Mouse (Mus musculus) cerebellum, adult 18-20 months (tissue): ENCODE results near the gene Cic.

ENCODE experiments used
- DNase-seq, 2 experiments: peaks; one replicate each; pipeline ENCODE4 v3.0.0; 2021

Gene Cic

DNA sequence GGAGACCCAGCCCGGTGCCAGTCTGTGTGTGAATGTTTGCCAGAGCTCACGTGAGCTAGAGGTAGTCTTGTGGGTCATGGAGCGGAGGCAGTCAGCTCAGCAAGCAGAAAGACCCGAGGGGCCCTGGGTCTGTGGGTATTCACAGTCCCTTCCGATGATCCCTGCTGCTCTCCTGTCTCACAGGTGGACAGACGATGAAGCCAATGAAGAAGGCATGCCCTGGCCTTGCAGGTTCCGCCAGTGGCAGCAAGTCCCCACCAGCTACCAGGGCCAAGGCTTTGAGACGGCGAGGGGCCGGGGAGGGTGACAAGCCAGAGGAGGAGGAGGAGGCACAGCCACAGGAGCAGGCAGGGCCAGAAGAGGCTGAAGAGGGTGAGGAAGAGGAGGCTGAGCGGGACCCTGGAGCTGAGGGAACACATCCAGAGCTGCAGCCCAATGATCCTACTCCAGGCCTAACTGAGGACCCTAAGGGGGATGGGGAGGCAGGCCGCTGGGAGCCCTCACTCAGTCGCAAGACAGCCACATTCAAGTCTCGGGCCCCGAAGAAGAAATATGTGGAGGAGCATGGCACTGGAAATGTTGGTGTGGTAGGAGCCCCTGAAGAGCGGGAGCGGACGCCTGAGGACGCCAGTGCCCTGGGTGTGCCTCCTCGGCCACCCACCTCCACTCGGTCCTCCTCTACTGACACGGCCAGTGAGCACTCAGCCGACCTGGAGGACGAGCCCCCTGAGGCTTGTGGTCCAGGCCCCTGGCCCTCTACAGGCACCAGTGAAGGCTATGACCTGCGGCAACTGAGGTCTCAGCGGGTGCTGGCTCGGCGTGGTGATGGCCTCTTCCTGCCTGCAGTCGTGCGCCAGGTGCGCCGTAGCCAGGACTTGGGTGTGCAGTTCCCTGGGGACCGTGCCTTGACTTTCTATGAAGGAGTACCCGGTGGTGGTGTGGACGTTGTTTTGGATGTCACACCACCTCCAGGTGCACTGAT, 3.4 kb downstream of the Cic start:
- DNase-seq = peak in 1 of 2 experiments; percentile 24

DNA sequence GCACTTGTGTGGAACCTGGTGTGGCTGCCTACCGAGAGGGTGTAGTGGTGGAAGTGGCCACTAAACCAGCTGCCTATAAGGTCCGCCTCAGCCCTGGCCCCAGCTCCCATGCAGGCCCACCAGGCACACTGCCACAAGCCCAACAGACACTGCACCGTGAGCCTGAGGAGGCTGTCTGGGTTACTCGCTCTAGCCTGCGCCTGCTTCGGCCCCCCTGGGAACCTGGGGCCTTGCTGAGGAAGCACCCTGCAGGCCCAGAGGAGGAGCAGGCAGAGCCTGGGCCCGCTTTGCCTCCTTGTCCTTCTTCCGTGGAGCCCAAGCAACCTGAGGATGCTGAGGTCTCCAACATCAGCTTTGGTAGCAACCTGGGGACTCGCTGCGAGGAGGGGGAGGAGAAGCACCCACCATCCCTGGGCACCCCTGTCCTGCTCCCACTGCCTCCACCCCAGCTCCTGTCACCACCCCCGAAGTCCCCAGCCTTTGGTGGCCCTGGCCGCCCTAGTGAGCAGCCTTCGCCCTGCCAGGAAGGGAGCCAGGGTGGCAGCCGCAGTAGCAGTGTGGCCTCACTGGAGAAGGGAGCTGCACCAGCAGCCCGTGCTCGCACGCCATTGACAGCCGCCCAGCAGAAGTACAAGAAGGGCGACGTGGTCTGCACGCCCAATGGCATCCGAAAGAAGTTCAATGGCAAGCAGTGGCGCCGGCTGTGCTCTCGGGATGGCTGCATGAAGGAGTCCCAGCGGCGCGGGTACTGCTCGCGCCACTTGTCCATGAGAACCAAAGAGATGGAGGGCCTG, 4.3 kb downstream of the Cic start:
- DNase-seq = peak in 1 of 2 experiments; percentile 24

DNA sequence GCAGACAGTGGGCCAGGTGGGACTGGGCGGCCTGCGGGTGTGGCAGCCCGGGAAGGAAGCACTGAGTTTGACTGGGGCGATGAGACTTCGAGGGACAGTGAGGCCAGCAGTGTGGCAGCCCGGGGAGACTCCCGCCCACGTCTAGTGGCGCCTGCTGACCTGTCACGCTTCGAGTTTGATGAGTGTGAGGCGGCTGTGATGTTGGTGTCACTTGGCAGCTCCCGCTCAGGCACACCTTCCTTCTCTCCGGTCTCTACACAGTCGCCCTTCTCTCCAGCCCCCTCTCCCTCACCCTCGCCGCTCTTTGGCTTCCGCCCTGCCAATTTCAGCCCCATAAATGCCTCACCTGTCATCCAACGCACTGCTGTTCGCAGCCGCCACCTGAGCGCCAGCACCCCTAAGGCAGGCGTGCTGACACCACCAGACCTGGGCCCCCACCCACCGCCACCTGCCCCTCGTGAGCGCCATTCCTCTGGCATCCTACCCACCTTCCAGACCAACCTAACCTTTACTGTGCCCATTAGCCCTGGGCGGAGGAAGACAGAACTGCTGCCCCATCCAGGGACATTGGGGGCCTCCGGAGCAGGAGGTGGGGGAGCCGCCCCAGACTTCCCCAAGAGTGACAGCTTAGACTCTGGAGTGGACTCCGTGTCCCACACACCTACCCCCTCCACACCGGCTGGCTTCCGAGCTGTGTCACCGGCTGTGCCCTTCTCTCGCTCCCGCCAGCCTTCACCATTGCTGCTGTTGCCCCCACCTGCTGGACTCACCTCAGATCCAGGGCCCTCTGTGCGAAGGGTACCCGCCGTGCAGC, 5.1 kb downstream of the Cic start:
- DNase-seq = no peak

DNA sequence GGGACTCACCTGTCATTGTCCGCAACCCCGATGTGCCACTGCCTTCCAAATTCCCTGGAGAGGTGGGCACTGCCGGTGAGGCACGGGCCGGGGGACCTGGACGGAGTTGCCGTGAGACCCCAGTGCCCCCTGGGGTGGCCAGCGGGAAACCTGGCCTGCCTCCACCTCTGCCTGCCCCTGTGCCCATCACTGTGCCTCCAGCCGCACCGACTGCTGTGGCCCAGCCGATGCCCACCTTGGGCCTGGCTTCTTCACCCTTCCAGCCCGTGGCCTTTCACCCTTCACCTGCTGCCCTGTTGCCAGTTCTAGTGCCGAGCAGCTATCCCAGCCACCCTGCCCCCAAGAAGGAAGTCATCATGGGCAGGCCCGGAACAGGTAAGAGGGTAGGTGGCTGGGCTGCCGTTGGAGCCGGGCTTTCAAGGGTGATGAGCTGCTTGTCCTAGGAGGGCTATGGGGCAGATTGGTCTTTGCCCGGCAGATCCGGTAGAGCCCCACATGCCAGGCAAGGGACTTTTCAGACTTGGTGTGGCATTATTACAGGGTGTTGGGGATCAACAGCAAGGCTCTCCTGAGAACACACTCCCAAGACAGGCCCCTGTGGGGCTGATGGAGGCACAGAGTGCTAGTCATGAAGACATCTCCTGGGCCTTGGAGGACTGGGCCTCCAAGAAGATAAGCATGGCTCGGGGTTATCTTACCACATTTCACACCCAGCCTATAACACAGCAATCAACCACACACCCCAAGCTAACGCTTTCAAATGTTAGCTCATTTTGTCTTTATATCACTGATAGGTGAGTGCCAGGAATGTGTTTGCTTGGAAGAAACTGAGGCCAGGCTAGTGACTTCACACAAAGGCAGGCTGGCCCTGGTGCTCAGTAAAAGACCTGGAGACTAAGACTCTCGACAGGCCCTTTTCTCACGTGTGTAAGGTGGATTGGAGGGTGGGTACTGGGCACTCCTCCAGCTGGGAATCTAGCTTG, 6.0 kb downstream of the Cic start:
- DNase-seq = peak; percentile 25 to 40

DNA sequence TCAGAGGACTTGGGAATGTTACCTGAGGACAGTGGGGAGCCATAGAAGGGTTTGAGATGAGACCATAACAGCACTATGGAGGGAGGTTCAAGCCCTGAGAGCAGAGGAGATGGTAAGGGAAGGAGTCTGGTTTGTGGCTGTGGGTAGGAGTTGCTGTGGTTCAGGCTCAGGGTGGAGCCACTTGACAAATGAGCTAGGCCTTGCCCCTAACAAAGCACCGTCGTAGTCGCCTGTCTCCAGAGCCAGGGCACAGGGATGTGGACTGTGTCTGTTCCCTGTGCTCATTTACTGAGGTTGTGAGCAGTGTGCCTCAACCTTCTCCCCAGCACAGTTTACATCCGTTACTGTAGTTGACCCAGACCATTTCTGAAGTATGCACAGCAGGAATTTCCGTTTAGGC, 7.1 kb downstream of the Cic start:
- peak in 1 of 2 experiments; percentile 10 for DNase-seq

DNA sequence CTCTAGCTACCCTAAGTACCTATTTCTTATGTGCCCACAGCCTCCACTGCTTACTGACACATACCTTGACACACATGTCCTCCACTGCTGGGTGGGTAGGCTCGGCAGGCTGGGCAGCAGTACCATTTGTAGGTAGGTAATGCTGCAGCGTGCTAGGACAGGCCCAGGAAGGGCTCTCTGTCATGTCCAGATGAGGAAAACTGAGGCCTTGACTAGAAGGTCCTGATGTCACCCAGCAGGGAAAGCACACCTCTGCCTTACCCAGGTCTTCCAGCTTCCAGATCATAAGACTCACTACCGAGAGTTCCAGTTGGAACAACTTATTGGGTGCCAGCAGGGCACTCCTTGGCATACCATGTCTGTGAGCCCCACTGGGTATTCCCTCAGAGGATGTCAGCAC, 7.5 kb downstream of the Cic start:
- DNase-seq = peak in 1 of 2 experiments; percentile 20

DNA sequence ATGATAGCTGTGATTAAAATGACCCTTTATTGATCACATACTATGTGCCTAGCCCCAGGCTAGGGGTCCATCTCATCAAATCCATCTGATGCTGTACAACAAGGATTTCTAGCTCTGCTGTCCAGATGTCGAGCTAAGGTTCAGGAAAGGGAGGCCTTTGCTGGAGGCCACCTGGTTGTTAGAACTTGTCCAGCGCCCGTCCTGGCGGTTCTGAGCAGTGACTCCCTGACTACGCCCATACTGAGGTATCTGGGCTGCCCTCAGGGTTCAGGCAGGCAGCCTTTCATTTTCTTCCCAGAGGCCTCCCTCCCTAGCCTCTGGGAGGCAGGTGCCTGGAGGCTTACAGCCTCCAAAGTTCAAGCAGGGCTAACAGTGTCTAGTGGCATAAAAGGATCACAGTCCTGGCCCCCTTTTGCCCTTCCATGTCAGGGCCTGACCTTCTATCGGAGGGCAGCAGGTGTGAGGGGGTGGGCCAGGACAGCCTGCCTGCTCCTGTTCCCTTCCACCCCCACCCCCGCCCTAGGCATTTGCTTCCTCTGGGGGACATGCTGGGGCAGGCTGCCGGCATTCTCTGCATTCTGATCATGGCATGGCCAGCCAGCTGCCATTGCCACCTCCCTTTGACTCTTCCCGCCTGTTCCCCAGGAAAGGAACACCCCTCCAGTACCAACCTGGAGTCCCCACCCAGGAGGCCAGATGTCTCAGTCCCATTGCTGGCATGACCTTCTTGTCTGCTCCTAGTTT, 8.2 kb downstream of the Cic start:
- peak in 1 of 2 experiments; percentile 12 for DNase-seq

DNA sequence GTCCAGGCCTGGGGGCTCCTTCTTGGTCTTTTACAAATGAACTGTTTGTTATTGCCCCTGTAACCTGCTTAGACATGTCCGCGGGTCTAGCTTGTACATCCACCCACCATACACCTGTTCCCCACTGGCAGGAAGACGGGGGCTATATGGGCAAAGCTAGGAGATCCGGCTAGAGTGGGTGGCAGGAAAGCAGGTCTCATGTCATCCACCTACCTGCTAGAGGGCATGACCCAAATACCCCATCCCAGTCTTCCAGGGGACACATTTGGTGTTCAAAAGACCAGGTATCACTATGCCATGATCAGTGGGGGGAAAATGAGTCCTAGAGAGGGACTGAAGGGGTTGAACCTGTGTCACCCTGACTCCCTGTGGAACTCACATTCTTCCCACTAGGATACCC, 9.9 kb downstream of the Cic start:
- DNase-seq = peak in 1 of 2 experiments; percentile 11

DNA sequence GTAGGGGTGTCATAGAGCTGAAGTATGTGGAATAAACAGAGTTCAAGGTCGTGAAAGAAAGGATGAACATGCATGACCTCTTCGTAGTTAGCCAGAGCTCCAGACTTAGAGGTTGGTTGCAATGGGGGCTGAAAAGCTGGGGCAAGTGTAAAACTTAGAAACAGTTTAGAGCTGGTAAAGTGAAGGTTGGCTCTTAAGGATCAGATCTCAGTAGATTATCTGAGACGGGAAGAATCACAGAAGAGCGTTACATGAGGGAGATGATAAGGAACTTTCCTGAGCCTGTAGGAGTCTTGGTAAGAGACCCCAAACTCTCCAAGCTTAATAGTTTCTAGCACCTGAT, 10.5 kb downstream of the Cic start:
- no peak for DNase-seq

DNA sequence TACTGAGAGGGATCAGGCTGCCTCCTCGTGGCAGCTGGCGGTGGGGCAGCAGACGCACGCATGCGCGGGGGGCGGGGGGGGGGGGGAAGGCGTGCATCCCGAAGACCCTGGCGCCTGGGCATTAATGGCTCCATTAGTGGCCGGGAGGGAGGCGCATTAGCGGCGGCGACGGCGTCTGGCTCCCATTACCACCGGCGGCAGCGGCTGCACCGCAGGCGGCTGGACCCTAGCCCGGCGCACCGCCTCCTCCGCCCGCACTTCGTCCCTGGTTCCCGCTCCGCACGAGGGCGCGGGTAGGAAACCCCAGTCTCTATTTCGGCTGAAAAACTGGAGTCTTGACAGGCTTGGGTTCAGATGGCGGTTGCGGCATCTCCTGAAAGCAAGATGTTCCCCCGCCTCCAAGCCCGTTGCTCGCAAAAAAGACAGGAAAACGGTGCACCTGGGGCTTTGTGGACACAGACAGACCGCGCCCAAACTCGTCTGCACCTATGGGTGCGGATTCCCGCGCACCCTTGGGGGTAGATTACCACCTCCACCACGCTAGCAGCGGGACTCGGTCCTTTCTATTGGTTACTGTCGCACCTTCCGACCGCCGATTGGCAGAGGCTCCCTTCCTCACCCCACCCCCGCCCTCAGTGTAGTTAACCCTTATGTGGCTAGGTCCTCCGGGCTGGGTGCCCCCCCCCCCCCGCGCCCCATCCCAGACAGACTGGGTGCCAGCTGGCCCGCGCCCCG, 11.0 kb downstream of the Cic start:
- peak; percentile 84 for DNase-seq

DNA sequence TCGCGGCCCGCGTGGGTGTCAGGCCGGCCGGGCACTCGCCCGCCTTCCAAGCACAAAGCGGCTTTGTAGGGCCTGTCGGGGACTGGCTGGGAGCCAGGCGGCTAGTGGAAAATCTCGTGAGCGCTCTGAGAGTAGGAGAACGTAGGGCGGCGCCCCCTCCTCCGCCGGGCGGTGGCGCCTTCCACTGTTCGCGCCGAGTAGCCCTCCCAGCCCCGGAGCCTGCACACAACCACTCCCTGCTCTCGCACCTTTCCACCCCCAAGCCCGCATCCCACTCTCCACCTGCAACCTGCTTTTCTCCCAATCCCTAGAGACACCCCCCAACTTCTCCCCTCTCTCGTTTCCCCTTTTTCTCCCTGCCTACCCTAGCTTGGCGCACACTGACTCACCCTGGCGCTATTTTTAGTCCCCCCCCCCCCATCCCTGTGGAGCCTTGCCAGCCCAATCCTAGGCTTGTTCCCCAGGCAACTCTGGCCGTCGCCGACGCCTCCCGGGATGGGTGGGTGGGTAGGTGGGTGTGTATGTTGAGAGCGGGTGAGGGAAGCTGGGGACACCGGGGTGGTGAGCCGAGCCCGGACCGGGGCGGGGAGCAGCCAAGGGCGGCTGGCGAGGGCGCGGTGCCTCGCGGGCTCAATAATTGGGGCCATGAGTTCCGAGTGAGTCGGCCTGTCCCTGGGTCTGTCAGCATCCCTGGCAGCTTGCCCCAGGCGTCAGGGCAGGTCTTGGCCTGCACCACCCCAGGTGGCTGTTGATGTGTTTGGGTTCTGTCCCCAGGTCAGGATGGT, 11.8 kb downstream of the Cic start:
- DNase-seq = peak; percentile 87 to 93

DNA sequence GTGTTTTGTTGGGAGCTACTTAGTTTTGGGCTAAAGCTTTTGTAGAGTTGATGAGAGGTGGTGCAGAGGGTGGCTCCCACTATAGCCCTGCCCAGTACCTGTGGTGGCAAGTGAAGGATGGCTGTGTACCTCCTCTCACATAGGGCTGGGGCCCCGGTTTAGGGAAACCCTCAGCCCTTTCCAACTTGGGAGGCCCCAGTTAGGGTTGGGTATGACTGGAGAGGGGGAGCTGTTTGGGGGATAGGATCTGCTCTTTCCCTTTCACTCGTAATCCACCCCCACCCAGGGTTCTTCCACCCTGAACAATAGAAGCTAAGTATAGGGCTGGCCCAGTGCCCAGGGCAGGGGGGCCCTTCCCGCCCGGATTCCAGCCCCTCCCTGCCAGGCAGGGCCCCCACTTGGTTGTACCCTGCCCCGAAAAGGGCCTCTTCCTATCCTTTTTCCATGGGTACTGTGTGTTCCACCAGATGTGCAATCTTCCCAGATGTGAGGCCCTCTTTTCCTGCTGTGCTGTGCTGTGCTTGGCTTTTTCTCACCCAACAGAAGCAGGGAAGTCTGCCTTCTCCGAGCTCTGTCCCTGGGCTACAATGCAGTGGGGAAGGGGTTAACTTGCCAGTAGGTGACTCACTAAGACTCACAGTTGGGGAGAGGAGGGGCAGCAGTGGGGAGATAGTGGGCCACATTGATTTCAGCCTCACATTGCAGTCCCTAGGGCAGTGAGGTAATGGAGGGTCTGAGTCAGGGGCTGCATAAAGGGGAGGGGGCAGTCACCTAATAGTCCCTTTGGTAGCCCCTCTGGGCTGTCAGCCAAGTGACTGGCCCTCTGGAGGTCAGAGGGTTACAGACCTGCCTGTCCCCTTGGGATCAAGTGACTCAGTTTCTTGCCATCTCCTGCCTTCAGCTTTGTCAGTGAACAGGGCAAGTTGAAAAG, 12.6 kb downstream of the Cic start:
- DNase-seq = peak; percentile 52 to 61

DNA sequence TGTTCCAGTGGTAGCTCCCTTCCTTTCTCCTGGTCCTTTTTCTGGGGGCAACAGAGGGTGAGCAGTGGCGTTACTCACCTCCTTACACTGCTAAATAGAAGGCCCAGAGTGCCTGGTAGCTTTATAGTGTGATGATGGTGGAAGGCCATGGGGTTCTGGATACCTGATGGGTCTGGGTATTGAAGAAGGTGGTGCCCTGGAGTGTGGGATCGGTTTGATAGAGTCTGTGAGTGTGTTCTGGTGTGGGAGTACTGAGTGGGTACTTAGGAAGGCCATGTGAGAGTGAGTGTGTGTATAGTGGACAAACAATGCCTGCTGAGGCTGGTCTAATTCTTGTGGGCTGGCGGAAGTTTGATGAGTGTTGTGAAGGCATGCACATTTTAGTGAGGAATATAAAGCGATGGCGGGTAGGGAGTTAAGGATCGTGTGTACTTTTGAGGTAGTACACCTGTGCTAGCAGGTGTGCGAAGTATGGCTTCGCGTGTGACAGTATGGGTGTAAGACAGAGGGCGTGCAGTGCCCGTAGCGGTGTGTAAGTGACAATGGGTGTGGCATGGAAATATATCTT, 13.7 kb downstream of the Cic start:
- no peak for DNase-seq

DNA sequence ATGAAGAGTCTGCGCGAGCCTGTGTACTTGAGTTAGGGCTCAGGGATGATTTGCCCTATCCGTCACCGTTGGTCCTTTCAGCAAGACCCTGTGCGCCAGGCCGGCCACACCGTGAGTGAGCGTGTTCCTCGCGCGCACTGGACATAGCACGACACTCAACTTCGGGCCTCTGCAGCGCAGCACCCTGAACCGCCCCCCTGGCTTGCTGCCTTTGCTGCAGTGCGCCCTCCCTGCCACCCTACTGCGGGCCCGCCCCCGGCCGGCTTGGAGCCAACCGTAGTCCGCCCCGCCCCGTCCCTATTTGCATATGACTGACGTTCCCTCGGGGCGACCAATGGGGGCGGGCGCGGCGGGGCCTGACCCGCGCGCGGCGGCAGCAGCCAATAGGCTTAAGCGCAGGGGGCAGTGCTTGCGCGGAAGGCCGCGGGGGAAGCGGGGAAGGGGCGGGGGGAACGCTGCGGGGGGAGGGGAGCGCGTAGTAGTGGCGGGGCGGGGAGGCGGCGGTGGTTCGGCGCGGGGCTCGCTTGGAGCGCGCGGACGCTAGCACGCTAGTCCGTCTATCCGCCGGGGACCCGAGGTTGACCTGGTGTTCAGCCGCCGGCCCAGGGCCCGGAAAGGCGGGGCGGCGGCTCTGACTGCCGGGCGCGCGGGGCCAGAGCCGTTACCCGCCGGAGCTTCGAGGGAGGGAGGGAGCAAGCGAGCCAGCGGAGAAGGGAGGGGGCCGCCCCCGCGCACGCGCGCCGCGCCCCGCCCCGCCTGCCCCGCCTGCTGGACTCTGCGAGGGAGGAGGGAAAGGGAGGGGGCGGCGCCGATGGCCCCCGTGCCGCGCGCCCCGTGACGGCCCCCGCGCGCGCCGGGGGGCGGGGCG, 14.5 kb downstream of the Cic start:
- DNase-seq = peak; percentile 95 to 97

DNA sequence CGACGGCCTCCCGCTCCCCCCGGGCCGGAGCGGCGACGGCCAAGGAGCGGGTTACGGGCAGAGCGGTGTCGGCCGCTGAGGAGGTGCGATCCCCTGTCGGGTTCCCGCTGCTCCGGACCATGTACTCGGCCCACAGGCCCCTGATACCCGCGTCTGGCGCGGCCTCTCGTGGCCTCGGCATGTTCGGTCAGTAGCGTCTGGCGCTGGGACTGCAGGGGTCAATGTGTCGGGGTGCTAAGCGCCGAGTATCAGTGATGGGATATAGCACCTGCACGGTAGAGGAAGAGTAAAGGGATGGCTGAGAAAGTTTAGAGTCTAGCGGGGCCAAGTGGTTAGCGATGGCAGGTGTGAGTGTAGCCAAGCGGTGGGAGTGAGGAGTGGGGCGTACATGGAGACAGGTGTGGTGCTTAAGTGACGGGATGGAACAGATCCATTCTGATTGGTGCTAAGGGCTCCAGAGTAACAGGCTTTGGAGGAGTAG, 15.3 kb downstream of the Cic start:
- peak in 1 of 2 experiments; percentile 55 for DNase-seq

DNA sequence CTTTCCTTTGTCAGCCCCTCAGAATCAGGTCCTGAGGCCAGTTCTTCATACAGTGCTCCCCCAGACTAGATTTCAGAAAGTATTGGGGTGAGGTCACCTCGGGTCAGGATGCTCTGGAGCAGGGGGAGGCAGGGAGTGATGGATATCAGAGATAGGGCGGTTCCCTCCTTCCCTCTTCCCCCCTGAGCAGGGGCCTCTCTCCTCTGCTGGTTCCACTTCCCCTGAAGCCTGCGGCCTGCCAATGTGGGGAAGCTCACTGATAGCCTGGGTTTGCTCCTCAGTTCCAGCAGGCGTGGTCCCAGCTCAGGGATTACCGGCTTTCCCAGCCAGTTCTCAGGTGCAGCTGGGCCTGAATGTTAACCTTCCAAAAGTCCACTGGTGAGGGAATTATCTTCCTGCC, 16.1 kb downstream of the Cic start:
- no peak for DNase-seq

DNA sequence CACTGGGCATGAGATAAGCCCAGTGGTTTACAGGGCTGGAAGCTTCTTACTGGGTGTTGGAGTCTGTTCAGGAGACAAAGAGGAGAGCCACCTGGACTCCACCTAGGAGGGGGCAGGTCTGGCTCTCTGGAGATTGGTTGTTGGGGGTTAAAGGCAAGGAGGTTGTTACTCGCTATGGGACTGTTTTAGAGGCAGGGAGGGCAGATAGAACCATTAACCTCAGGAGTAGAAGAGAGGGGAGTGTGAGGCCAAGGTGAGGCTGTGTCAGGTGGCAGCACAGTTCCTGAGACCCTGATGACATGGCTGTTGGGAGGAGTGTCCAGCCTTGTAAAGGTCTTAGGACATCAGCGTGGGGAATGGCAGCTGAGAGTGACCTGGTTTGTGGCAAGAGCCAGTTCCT, 16.7 kb downstream of the Cic start:
- DNase-seq = peak in 1 of 2 experiments; percentile 26
